Mouse (Mus musculus) myocyte (in vitro differentiated cells): ENCODE data around the gene Macrod1.

ENCODE experiments used
- MYOG ChIP-seq, 3 experiments: IDR thresholded peaks; one replicate each; pipeline ENCODE4 v1.6.1; 2011; ENCODE audit warnings: control low read depth in 2 of 3, low read depth in 2 of 3, mild to moderate bottlenecking in 2 of 3; ENCODE audit not compliant: insufficient read length in 2 of 3, control insufficient read depth in 1 of 3, insufficient read depth in 1 of 3
- POLR2A ChIP-seq: IDR thresholded peaks from one replicate; pipeline ENCODE4 v1.6.1; 2011; ENCODE audit warnings: low read depth, mild to moderate bottlenecking, control low read depth, moderate library complexity; ENCODE audit not compliant: insufficient read length
- USF1 ChIP-seq: IDR thresholded peaks from one replicate; pipeline ENCODE4 v1.6.1; 2011; ENCODE audit warnings: low read depth, mild to moderate bottlenecking, control low read depth, moderate library complexity

GRCm38 (mm10) chr19:7214484-7214883 lies 157.9 kb downstream of the Macrod1 start:
- TF ChIP-seq POLR2A: no peak
- TF ChIP-seq MYOG (IDR thresholded peaks at IDR 0.05; ENCODE audit: control insufficient read depth in 1 of 3, insufficient read depth in 1 of 3, insufficient read length in 2 of 3, low read depth in 2 of 3): no peak
- no peak for TF ChIP-seq USF1
